Mouse (Mus musculus): ENCODE data around the gene Ncr1. TPM values are rescaled to one million over a fixed set of nuclear protein-coding genes. Genes with fewer than 3 reads are reported as not detected.
"Not testable (repeated sequence)": the region's sequence is repeated elsewhere in the genome, so short reads cannot be mapped to it uniquely, and the experiment has no call there.

Ncr1 gene
- polyA plus RNA-seq (2016; fragmentation: Nextera tagmentation; extraction: Ambion mirVana): not detected in 2 replicates

- H3K9me3 ChIP-seq: no peaks in the 10 kb centered on the region
- no peaks in the 10 kb centered on the region for H3K4me1 ChIP-seq
- DNase-seq (ENCODE audit: low spot score): no peak
- H3K4me3 ChIP-seq: no peak within 1 kb of the TSS
- no peak within 1 kb of the TSS for H3K27ac ChIP-seq
- H3K27me3 ChIP-seq (ENCODE audit: insufficient read depth, poor library complexity, severe bottlenecking): no peaks in the 10 kb centered on the region
- no peaks in the 10 kb centered on the region for H3K36me3 ChIP-seq
Measured at GRCm38 (mm10) chr7:4337509-4337908, at the start of gene Ncr1. TSS of gene Ncr1 (plus strand) at chr7:4337724.

- Histone ChIP-seq H3K4me1 (no peaks in the 10 kb centered on the region), H3K27me3 (ENCODE audit: insufficient read depth, poor library complexity, severe bottlenecking) (no peaks in the 10 kb centered on the region), H3K4me3 (no peak overlapping the region), H3K9me3 (no peaks in the 10 kb centered on the region), H3K36me3 (no peaks in the 10 kb centered on the region), H3K27ac (no peak overlapping the region)
- 75% methylated on average over 5 of the region's 5 CpGs for WGBS
- DNase-seq (ENCODE audit: low spot score): no peak
Measured at GRCm38 (mm10) chr7:4292638-4293037, 44.9 kb upstream of the Ncr1 start.

GRCm38 (mm10) chr7:4297189-4297588 is 40.3 kb upstream of the Ncr1 start:
- no peaks in the 10 kb centered on the region for H3K27me3 ChIP-seq (ENCODE audit: insufficient read depth, poor library complexity, severe bottlenecking)
- no peak overlapping the region for H3K27ac ChIP-seq
- H3K9me3 ChIP-seq: no peaks in the 10 kb centered on the region
- H3K4me1 ChIP-seq: no peaks in the 10 kb centered on the region
- H3K36me3 ChIP-seq: no peaks in the 10 kb centered on the region
- H3K4me3 ChIP-seq: no peak overlapping the region
- DNase-seq (ENCODE audit: low spot score): no peak
- 35% methylated on average over 1 of the region's 1 CpGs for WGBS

- Histone ChIP-seq H3K27ac (no peak overlapping the region), H3K4me3 (no peak overlapping the region), H3K4me1 (no peaks in the 10 kb centered on the region)
Measured at GRCm38 (mm10) chr7:4300166-4300565, 37.4 kb upstream of the Ncr1 start.

GRCm38 (mm10) chr7:4303457-4303856 is 34.1 kb upstream of the Ncr1 start:
- Histone ChIP-seq H3K36me3 (no peaks in the 10 kb centered on the region), H3K27me3 (ENCODE audit: insufficient read depth, poor library complexity, severe bottlenecking) (no peaks in the 10 kb centered on the region), H3K9me3 (no peaks in the 10 kb centered on the region), H3K4me3 (no peak overlapping the region), H3K27ac (no peak overlapping the region), H3K4me1 (no peaks in the 10 kb centered on the region)
- no peak for DNase-seq (ENCODE audit: low spot score)
- 82% methylated on average over 1 of the region's 1 CpGs for whole genome bisulfite sequencing

More at GRCm38 (mm10) chr7:4300166-4300565, 37.4 kb upstream of the Ncr1 start:
- no peak for DNase-seq (ENCODE audit: low spot score)
- Histone ChIP-seq H3K36me3 (no peaks in the 10 kb centered on the region), H3K9me3 (no peaks in the 10 kb centered on the region), H3K27me3 (ENCODE audit: insufficient read depth, poor library complexity, severe bottlenecking) (no peaks in the 10 kb centered on the region)

- not testable (repeated sequence) for H3K4me1 ChIP-seq; H3K27ac ChIP-seq; H3K9me3 ChIP-seq; DNase-seq (ENCODE audit: low spot score); H3K4me3 ChIP-seq; H3K36me3 ChIP-seq; H3K27me3 ChIP-seq (ENCODE audit: insufficient read depth, poor library complexity, severe bottlenecking)
- 74% methylated on average over 2 of the region's 2 CpGs for WGBS
Measured at GRCm38 (mm10) chr7:4313109-4313508, 24.4 kb upstream of the Ncr1 start.

GRCm38 (mm10) chr7:4313531-4313930 is 24.0 kb upstream of the Ncr1 start:
- DNase-seq (ENCODE audit: low spot score); H3K36me3 ChIP-seq; H3K27ac ChIP-seq; H3K4me1 ChIP-seq; H3K9me3 ChIP-seq; H3K4me3 ChIP-seq; H3K27me3 ChIP-seq (ENCODE audit: insufficient read depth, poor library complexity, severe bottlenecking): not testable (repeated sequence)
- WGBS: 75% methylated on average over 3 of the region's 3 CpGs

- H3K9me3 ChIP-seq: no peaks in the 10 kb centered on the region
- no peak overlapping the region for H3K27ac ChIP-seq
- DNase-seq (ENCODE audit: low spot score): no peak
- no peak overlapping the region for H3K4me3 ChIP-seq
- WGBS: 53% methylated on average over 2 of the region's 2 CpGs
- H3K36me3 ChIP-seq: no peaks in the 10 kb centered on the region
- no peaks in the 10 kb centered on the region for H3K27me3 ChIP-seq (ENCODE audit: insufficient read depth, poor library complexity, severe bottlenecking)
- H3K4me1 ChIP-seq: no peaks in the 10 kb centered on the region
Measured at GRCm38 (mm10) chr7:4323301-4323700, 14.2 kb upstream of the Ncr1 start.

GRCm38 (mm10) chr7:4373521-4373920 is 36.0 kb downstream of the Ncr1 start:
- WGBS: 72% methylated on average over 7 of the region's 7 CpGs
- no peak overlapping the region for H3K27ac ChIP-seq

More at GRCm38 (mm10) chr7:4373521-4373920, 36.0 kb downstream of the Ncr1 start:
- DNase-seq (ENCODE audit: low spot score): no peak
- no peak overlapping the region for H3K4me3 ChIP-seq
- H3K36me3 ChIP-seq: no peaks in the 10 kb centered on the region
- H3K9me3 ChIP-seq: peaks cover 4% of the 10 kb centered on the region; the same call in 1 of the 2 replicates
- H3K4me1 ChIP-seq: no peaks in the 10 kb centered on the region
- no peaks in the 10 kb centered on the region for H3K27me3 ChIP-seq (ENCODE audit: insufficient read depth, poor library complexity, severe bottlenecking)

Small RNA genes lying within 50 kb of the gene (microRNA-seq; reads per million reads assigned to microRNA genes)
- gene Gm24752 (not detected), gene Gm25349 (not detected)

Other genes starting within 250 kb of the Ncr1 start
- 0.54 and 0.83 TPM in 2 replicates for gene Ttyh1, start 218.3 kb upstream of the Ncr1 start, polyA plus RNA-seq (2016; fragmentation: Nextera tagmentation; extraction: Ambion mirVana)
- 72.6 and 75.1 TPM in 2 replicates for gene Leng8, start 200.7 kb upstream of the Ncr1 start, polyA plus RNA-seq (2016; fragmentation: Nextera tagmentation; extraction: Ambion mirVana)
- gene Leng9, start 187.3 kb upstream of the Ncr1 start, polyA plus RNA-seq (2016; fragmentation: Nextera tagmentation; extraction: Ambion mirVana): 1.8 and 2.2 TPM in 2 replicates
- gene Cdc42ep5, start 172.9 kb upstream of the Ncr1 start, polyA plus RNA-seq (2016; fragmentation: Nextera tagmentation; extraction: Ambion mirVana): 27.4 and 35.7 TPM in 2 replicates
- not detected in 2 replicates for gene Lilra5, start 100.0 kb upstream of the Ncr1 start, polyA plus RNA-seq (2016; fragmentation: Nextera tagmentation; extraction: Ambion mirVana)
- 0.35 and 0.57 TPM in 2 replicates for gene Gp6, start 60.0 kb downstream of the Ncr1 start, polyA plus RNA-seq (2016; fragmentation: Nextera tagmentation; extraction: Ambion mirVana)
- gene Rdh13, start 107.9 kb downstream of the Ncr1 start, polyA plus RNA-seq (2016; fragmentation: Nextera tagmentation; extraction: Ambion mirVana): 32.9 and 37.0 TPM in 2 replicates
- gene Eps8l1, start 123.0 kb downstream of the Ncr1 start, polyA plus RNA-seq (2016; fragmentation: Nextera tagmentation; extraction: Ambion mirVana): 1.7 and 4.6 TPM in 2 replicates
- gene Ppp1r12c, start 164.0 kb downstream of the Ncr1 start, polyA plus RNA-seq (2016; fragmentation: Nextera tagmentation; extraction: Ambion mirVana): 30.9 and 46.0 TPM in 2 replicates
- gene Tnnt1, start 178.7 kb downstream of the Ncr1 start, polyA plus RNA-seq (2016; fragmentation: Nextera tagmentation; extraction: Ambion mirVana): 97.0 and 167 TPM in 2 replicates
- 960 and 1,463 TPM in 2 replicates for gene Tnni3, start 186.5 kb downstream of the Ncr1 start, polyA plus RNA-seq (2016; fragmentation: Nextera tagmentation; extraction: Ambion mirVana)
- gene Dnaaf3, start 194.7 kb downstream of the Ncr1 start, polyA plus RNA-seq (2016; fragmentation: Nextera tagmentation; extraction: Ambion mirVana): 0.63 and 0.65 TPM in 2 replicates
- 1.0 and 2.8 TPM in 2 replicates for gene Syt5, start 209.8 kb downstream of the Ncr1 start, polyA plus RNA-seq (2016; fragmentation: Nextera tagmentation; extraction: Ambion mirVana)

Measured in heart, embryonic 10.5 days (tissue).